In genomic region chr5:139017371-139018124, GRCm38 (mm10) we compare ENCODE assay signal across 9 mouse cellular contexts. TPM values are rescaled to one million over a fixed set of nuclear protein-coding genes. Genes with fewer than 3 reads are reported as not detected.
A peak's percentile ranks its signal among the peaks of the same experiment; 100 is the strongest.
DNase-seq lines count a peak whose midpoint lies in the region; ATAC-seq and TF ChIP-seq lines count a peak whose summit lies in the region.
"Had no signal": no experiment of that assay in that cellular context is flagged by ENCODE, and none has a peak within 500 bp of the region (broad histone marks: within the 10 kb centered on the region; RNA-seq: fewer than 3 reads in every experiment).

No protein-coding gene starts in this region.

- DNase-seq in liver, adult 2 months (ENCODE audit: extremely low read depth, low read depth, low spot score): peak; percentile 41
- DNase-seq in liver, embryonic 11.5 days (ENCODE audit: low spot score): no peak
- peak; percentile 79 for DNase-seq in gastrocnemius, adult 2 months
- peak; percentile 92 for DNase-seq in kidney, adult 9 months
- DNase-seq in cerebellum, adult 11 months: no peak
- DNase-seq in midbrain, embryonic 10.5 days (ENCODE audit: low spot score): no peak

- 50% methylated on average over 15 of the region's 15 CpGs for WGBS in liver, adult 2 months
- 66% methylated on average over 15 of the region's 15 CpGs for WGBS in liver, embryonic 11.5 days
- 82% methylated on average over 15 of the region's 15 CpGs for WGBS in midbrain, embryonic 10.5 days

- no peaks in the 10 kb centered on the region for H3K36me3 ChIP-seq in liver, adult 2 months (ENCODE audit: control insufficient read depth, insufficient read depth, low read length)
- H3K36me3 ChIP-seq in liver, embryonic 11.5 days (ENCODE audit: control insufficient read depth, insufficient read depth, low read length): no peaks in the 10 kb centered on the region
- H3K36me3 ChIP-seq in midbrain, embryonic 10.5 days: no peaks in the 10 kb centered on the region

- ATAC-seq in liver, embryonic 11.5 days (replicated peaks; ENCODE audit: low FRiP score): no peak
- ATAC-seq in megakaryocyte, adult 5-6 weeks (ENCODE audit: poor library complexity, severe bottlenecking): peak; percentile 44
- ATAC-seq in monocyte, adult 5-6 weeks (replicated peaks; ENCODE audit: insufficient number of reproducible peaks, low FRiP score, low TSS enrichment, poor library complexity, severe bottlenecking): no peak
- ATAC-seq: Patski had no signal

- intact Hi-C loops in gastrocnemius, adult 2 months (cut with DNase I): loop anchor here (10.0 kb wide), 1 partner anchor 157 kb away; no protein-coding TSS in a partner anchor

- no peak overlapping the region for H3K4me3 ChIP-seq in liver, adult 2 months (ENCODE audit: insufficient read depth, low read depth, low read length)
- no peak overlapping the region for H3K4me3 ChIP-seq in liver, embryonic 11.5 days (ENCODE audit: low read depth, low read length)
- no peak overlapping the region for H3K4me3 ChIP-seq in gastrocnemius, adult 2 months
- no peak overlapping the region for H3K4me3 ChIP-seq in midbrain, embryonic 10.5 days

- H3K9me3 ChIP-seq in liver, embryonic 11.5 days (ENCODE audit: control insufficient read depth, low read length): no peaks in the 10 kb centered on the region
- H3K9me3 ChIP-seq in midbrain, embryonic 10.5 days (replicated peaks): no peaks in the 10 kb centered on the region

- H3K4me2 ChIP-seq in liver, embryonic 11.5 days: no peak overlapping the region

- no peak for TF ChIP-seq CTCF in liver, adult 2 months (IDR thresholded peaks at IDR 0.05; ENCODE audit: low read depth, low read length)
- no peak for TF ChIP-seq CTCF in gastrocnemius, adult 2 months (IDR thresholded peaks at IDR 0.05)

- TF ChIP-seq POLR2A in liver, adult 2 months (IDR thresholded peaks at IDR 0.05; ENCODE audit: extremely low read depth, insufficient read depth, low read length): no peak

- H3K4me1 ChIP-seq in liver, adult 2 months (ENCODE audit: control insufficient read depth, insufficient read depth, low read length): peaks cover 5% of the 10 kb centered on the region; the same call in 1 of the 2 replicates
- no peaks in the 10 kb centered on the region for H3K4me1 ChIP-seq in liver, embryonic 11.5 days (replicated peaks; ENCODE audit: control insufficient read depth, insufficient read depth, low read length)
- no peaks in the 10 kb centered on the region for H3K4me1 ChIP-seq in midbrain, embryonic 10.5 days

- no peak overlapping the region for H3K9ac ChIP-seq in liver, adult 2 months (ENCODE audit: low read depth, low read length)
- H3K9ac ChIP-seq in liver, embryonic 11.5 days (ENCODE audit: low read depth, low read length): no peak overlapping the region

- H3K27ac ChIP-seq in liver, adult 2 months (replicated peaks; ENCODE audit: insufficient read depth, low read depth, low read length): no peak overlapping the region
- no peak overlapping the region for H3K27ac ChIP-seq in liver, embryonic 11.5 days (ENCODE audit: low read depth, low read length)
- H3K27ac ChIP-seq in gastrocnemius, adult 2 months: peak overlapping the region; percentile 31; the same call in 1 of the 2 replicates
- no peak overlapping the region for H3K27ac ChIP-seq in midbrain, embryonic 10.5 days (replicated peaks)

- no peaks in the 10 kb centered on the region for H3K27me3 ChIP-seq in liver, adult 2 months (ENCODE audit: control insufficient read depth, insufficient read depth, low read length)
- H3K27me3 ChIP-seq in liver, embryonic 11.5 days (replicated peaks; ENCODE audit: control insufficient read depth, insufficient read depth, low read length): no peaks in the 10 kb centered on the region
- H3K27me3 ChIP-seq in midbrain, embryonic 10.5 days (ENCODE audit: low read depth, poor library complexity, severe bottlenecking): no peaks in the 10 kb centered on the region
- H3K27me3 ChIP-seq: Patski had no signal

- H3K79me2 ChIP-seq in liver, adult 2 months (ENCODE audit: control insufficient read depth, insufficient read depth, low read length): no peaks in the 10 kb centered on the region

RNA-seq across cellular contexts. Expression of gene Pdgfa, which starts 20.4 kb away (rescaled TPM):
- 2.8 and 3.2 TPM in 2 replicates for total RNA-seq in liver, adult 2 months (2014; rRNA removed)
- 1.8 and 3.4 TPM in 2 replicates for polyA plus RNA-seq in liver, adult 2 months (2012; rRNA removed)
- 3.4 and 5.0 TPM in 2 replicates for polyA plus RNA-seq in liver, embryonic 11.5 days (2014; fragmentation: Nextera tagmentation; extraction: Ambion mirVana)
- total RNA-seq in gastrocnemius, adult 2 months (2021): 10 to 100 TPM; 17.8 to 27.4 TPM
- total RNA-seq in megakaryocyte, adult 5-6 weeks (2015): 0.13 and 0.75 TPM in 2 replicates
- total RNA-seq in megakaryocyte, adult 5-6 weeks (2017): 0.07 and 0.12 TPM in 2 replicates
- 4.8 and 6.8 TPM in 2 replicates for polyA plus RNA-seq in midbrain, embryonic 10.5 days (2016; fragmentation: Nextera tagmentation; extraction: Ambion mirVana)
- 1.1 to 1.7 TPM in 2 of 3 replicates, not detected in the other for total RNA-seq in monocyte, adult 5-6 weeks (2017)

Comparison
In these comparisons a context has a peak if more than half of its experiments do, and no peak if none do; other contexts are left out.
1. DNase-seq: peak in liver, adult 2 months (single experiment), gastrocnemius, adult 2 months (single experiment) and kidney, adult 9 months (single experiment); none in liver, embryonic 11.5 days (single experiment), cerebellum, adult 11 months (single experiment) and midbrain, embryonic 10.5 days (single experiment).